9 mouse cellular contexts compared by ENCODE assay signal in genomic region chr13:75944044-75944820, GRCm38 (mm10). TPM values are rescaled to one million over a fixed set of nuclear protein-coding genes. Genes with fewer than 3 reads are reported as not detected.
DNase-seq lines count a peak whose midpoint lies in the region; ATAC-seq and TF ChIP-seq lines count a peak whose summit lies in the region.
"Had no signal": no experiment of that assay in that cellular context is flagged by ENCODE, and none has a peak within 500 bp of the region (broad histone marks: within the 10 kb centered on the region; RNA-seq: fewer than 3 reads in every experiment).

No protein-coding gene starts in this region.

- H3K9me3 ChIP-seq in G1E (replicated peaks), result no peaks in the 10 kb centered on the region
- no peaks in the 10 kb centered on the region for H3K9me3 ChIP-seq in heart, embryonic 15.5 days (replicated peaks)

- no peak for ATAC-seq in G1E (ENCODE audit: extremely low read depth, insufficient number of reproducible peaks, low FRiP score, poor library complexity, severe bottlenecking)
- ATAC-seq in heart, embryonic 15.5 days (replicated peaks; ENCODE audit: insufficient number of reproducible peaks, insufficient read depth, low FRiP score, low read depth), result no peak

- peak; percentile 4 for DNase-seq in heart, adult 11 months
- no peak for DNase-seq in heart, adult 8-10 months (ENCODE audit: low spot score)
- no peak for DNase-seq in G1E (ENCODE audit: low spot score)
- peak; percentile 30 for DNase-seq in mesoderm, embryonic 11.5 days (ENCODE audit: low read depth, low spot score)
- no peak for DNase-seq in left cerebral cortex, adult 18-20 months (ENCODE audit: low spot score in 2 of 2)
- no peak for DNase-seq in B cell, adult 2 months
- no peak for DNase-seq in right cerebral cortex, postnatal 14 days

- H3K36me3 ChIP-seq in G1E (replicated peaks), result no peaks in the 10 kb centered on the region
- H3K36me3 ChIP-seq in heart, embryonic 15.5 days, result no peaks in the 10 kb centered on the region

- H3K9ac ChIP-seq in heart, embryonic 15.5 days, result peak overlapping the region; percentile 93

- peak overlapping the region; percentile 71 for H3K4me2 ChIP-seq in heart, embryonic 15.5 days

- WGBS in heart, embryonic 15.5 days, result 2% methylated on average over 7 of the region's 7 CpGs

- TF ChIP-seq CTCF in G1E (IDR thresholded peaks at IDR 0.05; ENCODE audit: low read depth, low read length), result no peak

- peaks cover 14% of the 10 kb centered on the region for H3K4me1 ChIP-seq in G1E (ENCODE audit: insufficient read depth, low read depth, low read length)
- H3K4me1 ChIP-seq in heart, embryonic 15.5 days (replicated peaks), result peaks cover 13% of the 10 kb centered on the region

- peak overlapping the region; percentile 91 for H3K4me3 ChIP-seq in G1E (ENCODE audit: low read depth, low read length)
- peak overlapping the region; percentile 88 for H3K4me3 ChIP-seq in heart, embryonic 15.5 days

- peaks cover 6% of the 10 kb centered on the region; the same call in 1 of the 2 replicates for H3K27me3 ChIP-seq in G1E (ENCODE audit: insufficient read depth, low read length)
- H3K27me3 ChIP-seq in heart, embryonic 15.5 days, result no peaks in the 10 kb centered on the region

- H3K27ac ChIP-seq in heart, embryonic 15.5 days, result peak overlapping the region; percentile 99

RNA-seq across cellular contexts. Expression of gene Rhobtb3, which starts 0.5 kb away (rescaled TPM):
- 10 to 100 TPM; 10.2 to 12.3 (median 11.4) TPM for total RNA-seq in heart, adult 8-10 months (2022)
- total RNA-seq in G1E (2014; fragmentation: Nextera tagmentation) (38.6 and 49.9 TPM in 2 replicates), G1E (2017) (19.2 and 23.7 TPM in 2 replicates)
- polyA plus RNA-seq in G1E (2012), result 7.1 and 9.9 TPM in 2 replicates
- polyA plus RNA-seq in heart, embryonic 15.5 days (2015; fragmentation: Nextera tagmentation; extraction: Ambion mirVana), result 19.7 and 21.6 TPM in 2 replicates
- 10 to 100 TPM; 15.9 to 16.7 TPM for total RNA-seq in left cerebral cortex, adult 18-20 months (2021)

RNA-seq across cellular contexts. Expression of gene Spata9, which starts 22.7 kb away (rescaled TPM):
- not detected for total RNA-seq in heart, adult 8-10 months (2022)
- total RNA-seq in G1E (2014; fragmentation: Nextera tagmentation) (not detected in 2 replicates), G1E (2017) (0.93 TPM in 1 of 2 replicates, not detected in the other)
- not detected in 2 replicates for polyA plus RNA-seq in G1E (2012)
- 0.14 and 0.31 TPM in 2 replicates for polyA plus RNA-seq in heart, embryonic 15.5 days (2015; fragmentation: Nextera tagmentation; extraction: Ambion mirVana)
- not detected for total RNA-seq in left cerebral cortex, adult 18-20 months (2021)
- total RNA-seq: heart, adult 18-20 months had no signal

Comparison
In these comparisons a context has a peak if more than half of its experiments do, and no peak if none do; other contexts are left out.
1. DNase-seq: peak in heart, adult 11 months (single experiment) and mesoderm, embryonic 11.5 days (single experiment); none in heart, adult 8-10 months (single experiment), G1E (single experiment), left cerebral cortex, adult 18-20 months (0 of 2), B cell, adult 2 months (0 of 2) and right cerebral cortex, postnatal 14 days (single experiment).